Mouse (Mus musculus) small intestine, adult 2 months (tissue): Measurements from ENCODE around the gene Mettl17. TPM values are rescaled to one million over a fixed set of nuclear protein-coding genes. Genes with fewer than 3 reads are reported as not detected.
"Not testable (repeated sequence)": the region's sequence is repeated elsewhere in the genome, so short reads cannot be mapped to it uniquely, and the experiment has no call there.

Experiments used
- H3K27ac ChIP-seq: fragments of 200-500 bp; 2 replicates; pipeline ENCODE4 v1.5.1; 2012; ENCODE audit warnings: low read depth, low read length, control low read depth, inconsistent platforms; ENCODE audit not compliant: insufficient read depth
- H3K27me3 ChIP-seq: fragments of 200-500 bp; 2 replicates; pipeline ENCODE4 v1.6.1; 2012; ENCODE audit warnings: mild to moderate bottlenecking, moderate library complexity, low read length, inconsistent platforms; ENCODE audit not compliant: control insufficient read depth, insufficient read depth
- H3K36me3 ChIP-seq: fragments of 200-500 bp; 2 replicates; pipeline ENCODE4 v1.6.1; 2012; ENCODE audit warnings: mild to moderate bottlenecking, low read length, control low read depth, inconsistent platforms; ENCODE audit not compliant: control insufficient read depth, insufficient read depth
- H3K4me1 ChIP-seq: fragments of 200-500 bp; 2 replicates; pipeline ENCODE4 v1.6.1; 2012; ENCODE audit warnings: low read length, inconsistent platforms, mixed read lengths; ENCODE audit not compliant: control insufficient read depth, insufficient read depth, insufficient read length
- H3K4me3 ChIP-seq: fragments of 200-500 bp; 2 replicates; pipeline ENCODE4 v1.5.1; 2012; ENCODE audit warnings: low read depth, mild to moderate bottlenecking, control low read depth, inconsistent platforms, low read length, moderate library complexity
- CTCF ChIP-seq: fragments of 200-500 bp; IDR thresholded peaks from 2 replicates; pipeline ENCODE4 v1.5.1; 2012; ENCODE audit warnings: low read depth, mild to moderate bottlenecking, control low read depth, inconsistent platforms, low read length, moderate library complexity, mixed read lengths; ENCODE audit not compliant: insufficient replicate concordance, insufficient read length; ENCODE audit errors: extremely low read depth
- POLR2A ChIP-seq: fragments of 200-500 bp; IDR thresholded peaks from 2 replicates; pipeline ENCODE4 v1.6.1; 2012; ENCODE audit warnings: low read depth, mild to moderate bottlenecking, control low read depth, inconsistent platforms, low read length, moderate library complexity
- WGBS: fragments of 180-500 bp; shearing (Covaris S2); methylation state at CpG from one replicate; pipeline ENCODE4 v1.1.7; 2018; 5-methylcytosine and 5-hydroxymethylcytosine counted together
- polyA plus RNA-seq: library from polyadenylated mRNA; depleted of rRNA; stranded (reverse); fragments of >200 nt; gene quantifications from 2 replicates; pipeline ENCODE4 v1.2.3, GENCODE M21; 2012

The Mettl17 gene
- polyA plus RNA-seq, 1 experiment = 16.9 TPM

- no peaks in the 10 kb centered on the region for H3K4me1 ChIP-seq
- H3K36me3 ChIP-seq = no peaks in the 10 kb centered on the region
- no peak within 1 kb of the TSS for H3K4me3 ChIP-seq
- H3K27me3 ChIP-seq = no peaks in the 10 kb centered on the region
- TF ChIP-seq POLR2A (no peak), CTCF (no peak)
- H3K27ac ChIP-seq = no peak within 1 kb of the TSS
These were observed 31.2 kb upstream of the Mettl17 start, which contains the start of gene Ear6 for GRCm38 (mm10) chr14:51853399-51853798. TSS of gene Ear6 (plus strand) at chr14:51853699.

DNA sequence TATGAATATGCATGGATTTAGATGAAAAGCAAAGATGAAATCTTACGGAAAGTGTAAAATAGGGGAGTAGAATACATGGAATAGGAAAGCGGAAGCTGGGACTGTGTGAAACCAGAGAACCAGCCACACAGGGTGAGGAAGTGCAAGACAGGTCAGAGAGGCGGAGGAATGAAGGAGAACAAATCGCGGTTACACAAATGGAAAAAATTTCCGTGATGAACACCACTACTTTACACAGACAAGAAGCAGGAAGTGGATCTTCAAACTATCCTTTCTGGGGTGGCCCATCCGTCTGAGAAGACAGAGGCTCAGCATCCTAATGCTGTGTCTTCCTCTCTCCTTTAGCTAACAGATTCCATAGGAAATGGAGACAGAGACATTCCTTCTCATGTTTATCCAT is 29.4 kb upstream of the Mettl17 start:
- H3K4me3 ChIP-seq, H3K36me3 ChIP-seq, H3K27ac ChIP-seq, H3K27me3 ChIP-seq, H3K4me1 ChIP-seq: not testable (repeated sequence)
- 72% methylated on average over 7 of the region's 7 CpGs for WGBS

DNA sequence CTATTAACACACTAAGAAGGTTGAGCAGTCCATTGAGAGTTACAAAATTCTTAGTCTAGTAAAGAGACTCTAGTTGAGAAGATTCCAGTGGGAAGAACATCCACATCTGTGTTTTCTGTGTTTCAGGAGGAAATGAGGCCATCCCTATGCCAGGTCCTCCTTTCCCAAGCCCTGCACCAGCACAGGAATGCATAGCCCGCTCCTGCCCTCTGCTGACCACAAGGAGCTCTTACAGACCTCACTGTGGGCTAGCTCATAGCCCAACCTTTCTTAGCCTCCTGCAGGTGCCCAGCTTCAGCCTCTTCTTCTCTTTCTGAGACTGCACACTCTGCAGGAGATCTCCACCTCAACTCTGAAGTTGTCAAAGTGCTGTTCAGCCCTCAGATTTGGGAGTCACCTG is 21.0 kb upstream of the Mettl17 start:
- H3K4me1 ChIP-seq, H3K36me3 ChIP-seq, H3K4me3 ChIP-seq, H3K27me3 ChIP-seq, H3K27ac ChIP-seq: not testable (repeated sequence)
- WGBS = 9% methylated on average over 1 of the region's 1 CpGs

- H3K4me3 ChIP-seq = no peak overlapping the region
- 72% methylated on average over 2 of the region's 2 CpGs for WGBS
- H3K36me3 ChIP-seq = no peaks in the 10 kb centered on the region
- no peak overlapping the region for H3K27ac ChIP-seq
- no peak for TF ChIP-seq POLR2A
- TF ChIP-seq CTCF = no peak
- no peaks in the 10 kb centered on the region for H3K4me1 ChIP-seq
- no peaks in the 10 kb centered on the region for H3K27me3 ChIP-seq
These were observed 13.9 kb upstream of the Mettl17 start for GRCm38 (mm10) chr14:51870756-51871155.

DNA sequence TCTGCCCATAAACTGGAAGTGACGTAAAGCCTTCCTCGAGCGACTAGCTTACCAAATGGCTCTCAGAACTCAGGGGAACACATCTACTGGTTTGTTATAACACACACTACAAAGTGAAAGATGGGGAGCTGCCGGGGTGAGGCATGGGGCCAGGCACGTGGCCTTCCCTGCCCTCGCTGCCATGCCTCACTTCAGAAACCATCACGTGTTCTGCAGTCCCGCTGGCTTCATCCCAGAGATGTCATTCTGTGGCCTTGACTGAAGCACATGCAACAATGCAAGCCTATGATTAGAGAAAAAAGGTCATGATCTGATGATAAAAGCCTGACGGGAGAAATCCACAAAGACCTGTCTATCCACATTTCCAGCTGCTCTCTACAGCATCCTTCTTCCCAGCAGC is 12.9 kb upstream of the Mettl17 start:
- no peaks in the 10 kb centered on the region for H3K27me3 ChIP-seq
- H3K36me3 ChIP-seq = no peaks in the 10 kb centered on the region
- H3K4me3 ChIP-seq = no peak overlapping the region
- WGBS = 67% methylated on average over 9 of the region's 9 CpGs
- H3K4me1 ChIP-seq = no peaks in the 10 kb centered on the region
- no peak overlapping the region for H3K27ac ChIP-seq
- TF ChIP-seq CTCF (no peak), POLR2A (no peak)

DNA sequence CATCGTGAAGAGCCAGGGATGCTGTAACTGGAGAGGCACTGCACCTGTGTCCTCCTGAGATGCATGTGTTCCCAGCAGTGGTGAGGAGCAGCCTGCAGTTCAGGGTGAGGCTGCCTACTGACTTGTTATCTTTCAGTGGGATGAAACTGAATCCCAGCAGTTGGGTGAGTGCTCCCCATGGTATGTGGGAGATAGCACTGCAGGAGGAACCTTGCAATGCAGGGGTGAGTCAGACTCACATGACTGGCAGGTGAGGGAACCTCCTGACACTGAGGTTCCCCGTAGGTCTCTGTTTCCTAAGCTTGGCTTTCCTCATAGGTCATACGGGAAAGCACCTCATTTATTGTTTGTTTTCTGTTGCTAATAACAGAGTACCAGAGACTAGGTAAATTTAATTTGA is 7.1 kb upstream of the Mettl17 start:
- WGBS = 46% methylated on average over 3 of the region's 3 CpGs
- H3K36me3 ChIP-seq = no peaks in the 10 kb centered on the region
- no peak for TF ChIP-seq CTCF
- TF ChIP-seq POLR2A = no peak

DNA sequence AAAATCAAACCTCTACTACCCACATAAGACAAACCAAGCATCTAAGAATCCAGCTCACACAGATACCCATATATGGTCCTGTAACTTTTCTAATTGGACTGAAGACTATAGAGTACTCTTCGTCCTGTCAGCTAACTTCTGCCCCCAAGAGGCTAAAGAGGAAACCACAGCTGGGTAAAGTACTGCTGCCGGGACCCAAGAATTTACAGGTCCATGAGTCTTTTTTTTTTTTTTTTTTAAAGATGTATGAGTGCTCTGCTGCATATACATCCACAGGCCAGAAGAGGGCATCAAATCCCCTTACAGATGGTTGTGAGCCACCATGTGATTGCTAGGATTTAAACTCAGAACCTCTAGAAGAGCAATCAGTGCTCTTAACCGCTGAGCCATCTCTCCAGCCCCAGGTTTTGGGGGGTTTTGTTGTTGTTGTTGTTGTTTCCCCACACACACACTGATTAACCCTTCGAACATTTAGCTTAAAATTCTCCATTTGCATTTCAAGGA is 1.1 kb upstream of the Mettl17 start:
- Histone ChIP-seq H3K4me1 (no peaks in the 10 kb centered on the region; the same call in 1 of the 2 replicates), H3K27me3 (no peaks in the 10 kb centered on the region), H3K27ac (0 out of 2 replicates have a peak overlapping the region, but pooled peaks have one; percentile 14), H3K4me3 (no peak overlapping the region), H3K36me3 (peaks cover 7% of the 10 kb centered on the region)
- WGBS = under 1% methylated on average over 4 of the region's 4 CpGs
- TF ChIP-seq POLR2A = no peak
- TF ChIP-seq CTCF = no peak

More for the DNA sequence above, 7.1 kb upstream of the Mettl17 start:
- Histone ChIP-seq H3K27me3 (no peaks in the 10 kb centered on the region), H3K4me1 (no peaks in the 10 kb centered on the region), H3K27ac (no peak overlapping the region), H3K4me3 (no peak overlapping the region)

DNA sequence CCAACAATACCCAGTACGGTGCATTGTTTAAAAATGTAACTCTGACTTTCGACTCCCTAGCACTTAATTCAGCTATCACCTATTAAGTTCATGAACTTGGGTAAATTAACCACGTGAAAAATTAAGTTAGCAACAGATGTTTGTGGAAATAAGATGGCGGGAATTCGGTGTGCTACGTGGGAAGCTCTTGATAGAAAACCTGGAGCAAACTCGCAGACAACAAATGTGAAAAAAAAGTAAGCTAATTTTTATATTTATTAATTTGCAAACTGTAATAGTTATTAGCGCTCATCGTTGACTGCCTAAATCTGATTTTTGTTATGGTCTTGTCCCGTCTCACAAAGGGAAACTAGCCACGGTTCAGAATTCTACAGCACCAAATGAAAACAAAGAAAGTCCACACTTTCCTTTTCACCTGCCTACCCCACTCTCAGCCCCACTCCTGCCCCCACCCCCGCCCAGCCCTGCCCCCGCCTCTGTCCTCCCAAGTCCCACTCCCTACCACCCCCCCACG is 554 bp upstream of the Mettl17 start:
- H3K27ac ChIP-seq = 0 out of 2 replicates have a peak overlapping the region, but pooled peaks have one; percentile 14
- no peaks in the 10 kb centered on the region for H3K27me3 ChIP-seq

More for the DNA sequence above, 554 bp upstream of the Mettl17 start:
- 2% methylated on average over 14 of the region's 14 CpGs for whole genome bisulfite sequencing
- Histone ChIP-seq H3K4me1 (no peaks in the 10 kb centered on the region; the same call in 1 of the 2 replicates), H3K4me3 (peak overlapping the region; percentile 96), H3K36me3 (peaks cover 12% of the 10 kb centered on the region)
- no peak for TF ChIP-seq POLR2A
- no peak for TF ChIP-seq CTCF
